Mouse (Mus musculus) ES-E14 (cell line): ENCODE measurements around the gene Rest. TPM values are rescaled to one million over a fixed set of nuclear protein-coding genes. Genes with fewer than 3 reads are reported as not detected.

Experiments
- DNase-seq: peaks from one replicate; pipeline ENCODE4 v3.0.0-alpha.2; 2013; ENCODE audit warnings: low read depth, low spot score
- H3K27ac ChIP-seq: 2 replicates; pipeline ENCODE4 v1.5.1; 2012; ENCODE audit warnings: low read depth, mild to moderate bottlenecking, low read length, moderate library complexity, mixed read lengths; ENCODE audit not compliant: poor library complexity, insufficient read depth, severe bottlenecking
- H3K36me3 ChIP-seq: 2 replicates; pipeline ENCODE4 v1.6.1; 2012; ENCODE audit warnings: mild to moderate bottlenecking, low read length, moderate library complexity, mixed read lengths; ENCODE audit not compliant: control insufficient read depth, poor library complexity, insufficient read depth, severe bottlenecking
- H3K4me1 ChIP-seq, 2 experiments: fragments of 150-350 bp in 1 of 2; sonication (generic) in 1 of 2; 2 replicates each; pipeline ENCODE4 v1.6.1; 2012; ENCODE audit warnings: low read length in 2 of 2, mild to moderate bottlenecking in 1 of 2, mixed read lengths in 1 of 2; ENCODE audit not compliant: control insufficient read depth in 2 of 2, insufficient read depth in 2 of 2, poor library complexity in 1 of 2
- H3K4me3 ChIP-seq, 2 experiments: fragments of 150-350 bp in 1 of 2; sonication (generic) in 1 of 2; 2 replicates each; pipeline ENCODE4 v1.5.1; 2012; ENCODE audit warnings: low read length in 2 of 2, low read depth in 1 of 2, mild to moderate bottlenecking in 1 of 2, mixed read lengths in 1 of 2; ENCODE audit not compliant: insufficient read depth in 1 of 2, poor library complexity in 1 of 2, severe bottlenecking in 1 of 2
- H3K9ac ChIP-seq: 2 replicates; pipeline ENCODE4 v1.6.1; 2012; ENCODE audit warnings: low read depth, mild to moderate bottlenecking, low read length, mixed read lengths; ENCODE audit not compliant: poor library complexity, insufficient read depth, severe bottlenecking
- H3K9me3 ChIP-seq: fragments of 150-350 bp; sonication (generic); 2 replicates; pipeline ENCODE4 v1.6.1; 2012; ENCODE audit warnings: low read depth, mild to moderate bottlenecking, low read length; ENCODE audit not compliant: control insufficient read depth, insufficient read depth
- CHD2 ChIP-seq: IDR thresholded peaks from 2 replicates; pipeline ENCODE4 v1.6.1; 2014; ENCODE audit warnings: mild to moderate bottlenecking, low read depth, low read length, inconsistent platforms
- HCFC1 ChIP-seq: IDR thresholded peaks from 2 replicates; pipeline ENCODE4 v1.6.1; 2012; ENCODE audit warnings: low read length, inconsistent platforms, borderline replicate concordance; ENCODE audit not compliant: insufficient read depth
- MAFK ChIP-seq: IDR thresholded peaks from 2 replicates; pipeline ENCODE4 v1.6.1; 2014; ENCODE audit warnings: mild to moderate bottlenecking, low read depth, low read length, inconsistent platforms; ENCODE audit not compliant: insufficient read depth
- ZC3H11A ChIP-seq: IDR thresholded peaks from 2 replicates; pipeline ENCODE4 v1.6.1; 2012; ENCODE audit warnings: low read depth, mild to moderate bottlenecking, inconsistent platforms, low read length, borderline replicate concordance
- ZNF384 ChIP-seq: IDR thresholded peaks from 2 replicates; pipeline ENCODE4 v1.6.1; 2012; ENCODE audit warnings: low read depth, low read length, inconsistent platforms
- in situ Hi-C, 2 experiments: fragments of 600-800 bp; cut with MboI; formaldehyde crosslinking; loops; one replicate each; pipeline ENCODE4 v1.15.1; 2025; ENCODE audit warnings: low sequenced_read_pairs in 2 of 2, inconsistent platforms in 1 of 2; ENCODE audit not compliant: unreplicated experiment in 2 of 2
- total RNA-seq: library from RNA; depleted of rRNA; stranded (reverse); fragments of 300-350 nt; gene quantifications from 2 replicates; pipeline ENCODE4 v1.2.3, GENCODE M21; 2012

The Rest gene
- total RNA-seq, 1 experiment: 120 TPM

GRCm38 (mm10) chr5:77275950-77276349 is 10.7 kb downstream of the Rest start:
- TF ChIP-seq CHD2 (no peak), ZNF384 (no peak), HCFC1 (no peak), ZC3H11A (no peak), MAFK (no peak)
- H3K36me3 ChIP-seq: peaks cover 55% of the 10 kb centered on the region
- no peak for DNase-seq

DNA sequence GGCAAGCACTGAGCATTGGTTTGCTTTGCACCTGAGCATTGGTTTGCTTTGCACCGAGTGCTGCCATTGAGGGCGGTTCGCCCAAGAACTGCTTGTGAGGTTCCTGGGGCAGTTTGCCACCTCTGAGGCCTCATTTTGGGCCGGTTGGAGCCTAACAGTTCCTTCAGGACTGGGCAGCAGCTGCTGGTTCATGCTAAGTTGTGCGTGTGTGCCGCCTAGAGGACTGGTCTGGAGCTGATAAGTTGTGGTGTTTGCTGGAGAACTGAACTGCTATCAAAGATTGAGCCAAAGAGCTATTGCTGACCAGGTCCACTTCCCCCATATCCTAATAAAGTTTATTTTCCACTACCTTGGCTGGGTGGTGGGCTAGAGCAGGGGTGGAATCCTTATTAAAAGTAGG is 11.9 kb downstream of the Rest start:
- H3K36me3 ChIP-seq: peaks cover 60% of the 10 kb centered on the region
- H3K9me3 ChIP-seq: no peaks in the 10 kb centered on the region
- H3K4me3 ChIP-seq: no peak overlapping the region
- no peak for TF ChIP-seq ZC3H11A
- TF ChIP-seq HCFC1: no peak
- TF ChIP-seq MAFK: no peak
- TF ChIP-seq CHD2: no peak
- no peak for TF ChIP-seq ZNF384
- no peak overlapping the region for H3K27ac ChIP-seq
- in situ Hi-C loops: no loop called here
- DNase-seq: no peak
- no peak overlapping the region for H3K9ac ChIP-seq
- peaks cover 4 to 19% of the 10 kb centered on the region in 2 experiments; a peak in 3 of 4 replicates for H3K4me1 ChIP-seq

More at GRCm38 (mm10) chr5:77275950-77276349, 10.7 kb downstream of the Rest start:
- Histone ChIP-seq H3K4me1 (peaks cover 4 to 12% of the 10 kb centered on the region in 2 experiments; a peak in 3 of 4 replicates), H3K9me3 (no peaks in the 10 kb centered on the region), H3K27ac (no peak overlapping the region), H3K4me3 (no peak overlapping the region), H3K9ac (no peak overlapping the region)
- in situ Hi-C loops: no loop called here

- no peak for DNase-seq
- in situ Hi-C loops: no loop called here
- Histone ChIP-seq H3K4me1 (peaks cover 2 to 13% of the 10 kb centered on the region in 2 experiments; a peak in 2 of 4 replicates), H3K4me3 (peak overlapping the region; percentile 11 to 27; a peak in 3 of 4 replicates), H3K36me3 (peaks cover 53% of the 10 kb centered on the region), H3K27ac (no peak overlapping the region), H3K9me3 (no peaks in the 10 kb centered on the region), H3K9ac (no peak overlapping the region)
- TF ChIP-seq HCFC1 (no peak), ZNF384 (no peak), MAFK (no peak), ZC3H11A (no peak), CHD2 (no peak)
Observed at GRCm38 (mm10) chr5:77281518-77282174, 16.4 kb downstream of the Rest start.

GRCm38 (mm10) chr5:77282242-77282641 is 17.0 kb downstream of the Rest start:
- peaks cover 51% of the 10 kb centered on the region for H3K36me3 ChIP-seq
- DNase-seq: no peak
- TF ChIP-seq HCFC1 (no peak), ZNF384 (no peak), CHD2 (no peak), MAFK (no peak), ZC3H11A (no peak)
- no peak overlapping the region for H3K27ac ChIP-seq
- in situ Hi-C loops: no loop called here
- no peak overlapping the region for H3K9ac ChIP-seq
- H3K9me3 ChIP-seq: no peaks in the 10 kb centered on the region
- peak overlapping the region in 1 of 2 experiments; percentile 27; a peak in 1 of 4 replicates for H3K4me3 ChIP-seq
- peaks cover 2 to 13% of the 10 kb centered on the region in 2 experiments; a peak in 2 of 4 replicates for H3K4me1 ChIP-seq

GRCm38 (mm10) chr5:77285685-77286084 is 20.4 kb downstream of the Rest start:
- in situ Hi-C loops: no loop called here
- DNase-seq: no peak
- TF ChIP-seq ZNF384 (no peak), CHD2 (no peak), MAFK (no peak), HCFC1 (no peak), ZC3H11A (no peak)

More at GRCm38 (mm10) chr5:77285685-77286084, 20.4 kb downstream of the Rest start:
- Histone ChIP-seq H3K4me3 (no peak overlapping the region), H3K4me1 (peaks cover 0 to 13% of the 10 kb centered on the region in 2 experiments; a peak in 2 of 4 replicates), H3K9me3 (no peaks in the 10 kb centered on the region), H3K27ac (no peak overlapping the region), H3K9ac (no peak overlapping the region), H3K36me3 (peaks cover 60% of the 10 kb centered on the region)
